Mouse (Mus musculus): Measurements from ENCODE around the gene Rps27rt. TPM values are rescaled to one million over a fixed set of nuclear protein-coding genes. Genes with fewer than 3 reads are reported as not detected.
"Not testable (repeated sequence)": the region's sequence is repeated elsewhere in the genome, so short reads cannot be mapped to it uniquely, and the experiment has no call there.

Rps27rt gene
- total RNA-seq (2021): 10 to 100 TPM; 28.1 to 40.6 TPM
- long read RNA-seq, experiment 1, transcript Rps27rt-201 (1 exons, 374 nt): major isoform, 45 of 45 reads
- long read RNA-seq, experiment 1, partial matches to known transcripts: 0 of 45 reads
- long read RNA-seq, experiment 1, other reads (novel, unspliced or antisense): 0 of 45 reads
- long read RNA-seq, experiment 2, transcript Rps27rt-201 (1 exons, 374 nt): major isoform, 41 of 41 reads
- long read RNA-seq, experiment 2, partial matches to known transcripts: 0 of 41 reads
- long read RNA-seq, experiment 2, other reads (novel, unspliced or antisense): 0 of 41 reads

- DNase-seq: no peak
These were observed at the start of gene Rps27rt for GRCm38 (mm10) chr9:114982689-114983360. TSS of gene Rps27rt (minus strand) at chr9:114982739.

- DNase-seq: not testable (repeated sequence)
These were observed 48.5 kb upstream of the Rps27rt start for GRCm38 (mm10) chr9:115031046-115031445.

GRCm38 (mm10) chr9:115030581-115030980 lies 48.0 kb upstream of the Rps27rt start:
- DNase-seq: no peak

- DNase-seq: no peak
These were observed 46.8 kb upstream of the Rps27rt start for GRCm38 (mm10) chr9:115029307-115029706.

GRCm38 (mm10) chr9:115023708-115024383 lies 41.3 kb upstream of the Rps27rt start:
- DNase-seq: no peak

- no peak for DNase-seq
These were observed 40.6 kb upstream of the Rps27rt start for GRCm38 (mm10) chr9:115023137-115023536.

- DNase-seq: no peak
These were observed 38.9 kb upstream of the Rps27rt start for GRCm38 (mm10) chr9:115021419-115021818.

- no peak for DNase-seq
These were observed 37.6 kb upstream of the Rps27rt start for GRCm38 (mm10) chr9:115020141-115020540.

GRCm38 (mm10) chr9:115012367-115012766 lies 29.8 kb upstream of the Rps27rt start:
- DNase-seq: no peak

GRCm38 (mm10) chr9:115008194-115008593 lies 25.7 kb upstream of the Rps27rt start:
- DNase-seq: no peak

- DNase-seq: no peak
These were observed 25.2 kb upstream of the Rps27rt start for GRCm38 (mm10) chr9:115007776-115008175.

GRCm38 (mm10) chr9:115005446-115005845 lies 22.9 kb upstream of the Rps27rt start:
- DNase-seq: no peak

GRCm38 (mm10) chr9:114999771-115000146 lies 17.2 kb upstream of the Rps27rt start:
- DNase-seq: no peak

- no peak for DNase-seq
These were observed 16.7 kb upstream of the Rps27rt start for GRCm38 (mm10) chr9:114999010-114999770.

- no peak for DNase-seq
These were observed 13.9 kb upstream of the Rps27rt start for GRCm38 (mm10) chr9:114996489-114996888.

- DNase-seq: no peak
These were observed 13.2 kb upstream of the Rps27rt start for GRCm38 (mm10) chr9:114995716-114996115.

- DNase-seq: no peak
These were observed 12.7 kb upstream of the Rps27rt start for GRCm38 (mm10) chr9:114995250-114995649.

- DNase-seq: no peak
These were observed 10.0 kb upstream of the Rps27rt start for GRCm38 (mm10) chr9:114992528-114992927.

- no peak for DNase-seq
These were observed 7.9 kb upstream of the Rps27rt start for GRCm38 (mm10) chr9:114990421-114990820.

- peak; percentile 21 for DNase-seq
These were observed 6.2 kb upstream of the Rps27rt start for GRCm38 (mm10) chr9:114988610-114989327.

- DNase-seq: no peak
These were observed 5.5 kb upstream of the Rps27rt start for GRCm38 (mm10) chr9:114988029-114988428.

- DNase-seq: no peak
These were observed 3.8 kb upstream of the Rps27rt start for GRCm38 (mm10) chr9:114986361-114986760.

All from gastrocnemius, postnatal 10 days (tissue).